Mouse (Mus musculus) layer of hippocampus, adult 6 months (tissue): Measurements from ENCODE around the gene Olfr195. TPM values are rescaled to one million over a fixed set of nuclear protein-coding genes. Genes with fewer than 3 reads are reported as not detected.

Experiments used
- long read RNA-seq, 2 experiments: library from polyadenylated mRNA; unstranded; transcript quantifications; one replicate each; pipeline ENCODE4 v2.0.0; 2019 to 2020
- polyA plus RNA-seq: library from polyadenylated mRNA; unstranded; fragments of <200 nt; fragmentation: Nextera tagmentation; gene quantifications from 2 replicates; pipeline ENCODE4 v1.2.3, GENCODE M21; 2021

Olfr195 gene
- polyA plus RNA-seq: not detected in 2 replicates
- long read RNA-seq, experiment 1: 0 reads
- long read RNA-seq, experiment 2: 0 reads

DNA sequence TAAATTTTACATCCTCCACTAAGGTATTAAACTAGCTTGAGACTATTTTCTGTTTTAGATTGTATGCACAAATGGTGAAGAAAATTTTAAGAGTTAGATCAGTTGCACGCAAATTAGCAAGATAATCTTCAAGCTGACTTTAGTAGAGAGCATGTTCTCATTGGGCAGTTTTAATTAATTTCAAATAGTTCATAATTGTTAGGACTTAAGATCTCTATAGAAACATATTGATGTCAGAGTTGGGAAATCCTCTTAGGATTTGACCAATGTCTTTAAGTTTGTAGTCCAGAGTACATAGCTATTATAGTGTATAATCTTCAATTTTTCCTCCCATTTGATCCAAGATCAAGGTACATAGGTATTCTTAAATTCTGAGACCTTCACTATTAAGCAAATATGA is at the start of gene Olfr195:
Gene Olfr195, plus strand, starts transcription at position 301 of the 400 bp plus-strand sequence.

DNA sequence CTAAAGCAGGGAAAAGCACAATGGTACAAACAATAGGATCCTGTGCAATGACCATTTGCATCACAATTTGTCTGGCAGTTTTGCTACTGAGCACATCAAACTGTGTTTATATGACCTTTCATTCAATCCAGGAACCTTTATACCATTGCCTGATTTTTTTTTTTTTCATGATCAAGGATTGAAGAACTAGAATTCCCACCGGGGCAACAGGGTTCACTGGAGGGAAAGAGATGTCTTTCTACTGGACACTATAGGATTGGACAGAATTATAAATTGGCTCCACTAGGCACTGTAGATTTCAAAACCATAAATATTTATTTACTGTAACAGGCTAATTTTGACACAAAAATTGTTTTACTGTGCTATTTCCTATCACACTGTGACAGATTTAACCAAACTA is 35.1 kb upstream of the Olfr195 start, which contains the start of gene Olfr193:
Gene Olfr193, minus strand, starts transcription at position 101 of the 400 bp plus-strand sequence.

DNA sequence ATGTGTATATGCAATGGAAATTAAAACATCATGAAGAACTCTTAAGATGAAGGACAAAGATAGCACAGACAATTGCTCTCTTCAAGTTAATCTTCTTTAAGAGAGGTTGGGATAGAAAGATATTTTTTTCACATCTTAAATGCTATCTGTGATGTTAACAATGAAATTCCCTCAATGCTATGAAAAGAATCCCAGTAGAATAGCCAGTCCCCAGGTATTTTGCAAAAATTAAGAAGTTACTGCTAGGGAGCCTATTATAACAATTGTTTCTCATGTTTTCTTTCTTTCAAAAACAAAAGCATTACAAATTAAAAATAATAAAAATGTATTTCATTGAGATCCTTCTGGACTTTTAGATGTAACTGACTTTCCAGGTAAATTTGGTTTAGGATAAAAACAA is 25.9 kb upstream of the Olfr195 start, which contains the start of gene Olfr194:
Gene Olfr194, minus strand, starts transcription at position 101 of the 400 bp plus-strand sequence.

DNA sequence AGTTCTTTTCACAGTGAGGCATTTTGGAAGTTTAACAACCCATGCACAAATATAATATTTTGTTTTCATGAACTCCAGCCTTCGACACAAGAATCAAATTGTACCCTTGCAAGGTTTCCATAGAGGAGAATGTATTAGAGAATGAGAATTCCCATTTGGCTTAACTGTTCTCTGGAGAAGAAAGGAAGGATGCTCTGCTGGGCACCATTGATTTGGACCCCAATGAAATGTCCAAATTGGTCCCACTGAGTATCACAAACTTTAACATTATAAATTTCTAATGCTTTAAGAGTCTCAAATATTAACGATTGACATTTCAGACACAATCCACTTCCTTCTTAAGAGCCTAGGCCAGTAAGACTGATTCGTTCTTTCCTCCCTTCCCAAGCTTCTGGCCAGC is 23.5 kb downstream of the Olfr195 start, which contains the start of gene Olfr196:
Gene Olfr196, minus strand, starts transcription at position 101 of the 400 bp plus-strand sequence.

Other genes starting within 250 kb of the Olfr195 start
- gene Olfr181, start 218.3 kb upstream of the Olfr195 start, polyA plus RNA-seq: not detected in 2 replicates
- not detected in 2 replicates for gene Olfr180, start 217.7 kb upstream of the Olfr195 start, polyA plus RNA-seq
- gene Olfr183, start 151.7 kb upstream of the Olfr195 start, polyA plus RNA-seq: not detected in 2 replicates
- gene Olfr186, start 116.8 kb upstream of the Olfr195 start, polyA plus RNA-seq: not detected in 2 replicates
- gene Olfr187, start 107.3 kb upstream of the Olfr195 start, polyA plus RNA-seq: not detected in 2 replicates
- not detected in 2 replicates for gene Olfr190, start 69.0 kb upstream of the Olfr195 start, polyA plus RNA-seq
- gene Olfr191, start 57.2 kb upstream of the Olfr195 start, polyA plus RNA-seq: not detected in 2 replicates
- not detected in 2 replicates for gene Olfr193, start 35.2 kb upstream of the Olfr195 start, polyA plus RNA-seq
- gene Olfr194, start 26.0 kb upstream of the Olfr195 start, polyA plus RNA-seq: not detected in 2 replicates
- gene Olfr196, start 23.4 kb downstream of the Olfr195 start, polyA plus RNA-seq: not detected in 2 replicates
- gene Olfr198, start 56.5 kb downstream of the Olfr195 start, polyA plus RNA-seq: not detected in 2 replicates
- gene Olfr199, start 72.7 kb downstream of the Olfr195 start, polyA plus RNA-seq: not detected in 2 replicates
- gene Olfr201, start 125.6 kb downstream of the Olfr195 start, polyA plus RNA-seq: not detected in 2 replicates
- gene Olfr202, start 139.7 kb downstream of the Olfr195 start, polyA plus RNA-seq: not detected in 2 replicates
- not detected in 2 replicates for gene Olfr203, start 151.8 kb downstream of the Olfr195 start, polyA plus RNA-seq
- gene Olfr204, start 171.2 kb downstream of the Olfr195 start, polyA plus RNA-seq: not detected in 2 replicates
- not detected in 2 replicates for gene Olfr205, start 184.1 kb downstream of the Olfr195 start, polyA plus RNA-seq
- not detected in 2 replicates for gene Olfr206, start 202.2 kb downstream of the Olfr195 start, polyA plus RNA-seq
- gene Olfr209, start 216.9 kb downstream of the Olfr195 start, polyA plus RNA-seq: not detected in 2 replicates